Mouse (Mus musculus): ENCODE data around the gene Plxnd1. TPM values are rescaled to one million over a fixed set of nuclear protein-coding genes. Genes with fewer than 3 reads are reported as not detected.
A peak's percentile ranks its signal among the peaks of the same experiment; 100 is the strongest.

The Plxnd1 gene
- polyA plus RNA-seq, 2 experiments = 50.4 to 61.9 TPM

- no peaks in the 10 kb centered on the region for H3K36me3 ChIP-seq (ENCODE audit: control insufficient read depth, insufficient read depth, low read length)
- H3K4me2 ChIP-seq (replicated peaks; ENCODE audit: low read depth, low read length, severe bottlenecking) = no peak overlapping the region
- ATAC-seq (ENCODE audit: low FRiP score, low read depth) = no peak
- WGBS = 27% methylated on average over 5 of the region's 6 CpGs
- no peak overlapping the region for H3K4me3 ChIP-seq (replicated peaks; ENCODE audit: low read length)
- no peak for DNase-seq (ENCODE audit: low spot score)
- no peak overlapping the region for H3K27ac ChIP-seq (replicated peaks; ENCODE audit: low read depth, low read length)
- H3K4me1 ChIP-seq (ENCODE audit: control insufficient read depth, insufficient read depth, low read length) = peaks cover 23% of the 10 kb centered on the region
- H3K9ac ChIP-seq (ENCODE audit: low read depth, low read length, severe bottlenecking) = peak overlapping the region; percentile 40
- no peaks in the 10 kb centered on the region for H3K27me3 ChIP-seq (ENCODE audit: control insufficient read depth, insufficient read depth, low read length)
- H3K9me3 ChIP-seq (ENCODE audit: control insufficient read depth, low read length) = no peaks in the 10 kb centered on the region
- TF ChIP-seq POLR2A (IDR thresholded peaks at IDR 0.05; ENCODE audit: borderline replicate concordance, extremely low read depth, insufficient read depth, insufficient read length) = no peak
Observed at GRCm38 (mm10) chr6:115957681-115958080, 37.1 kb downstream of the Plxnd1 start.

- no peaks in the 10 kb centered on the region for H3K27me3 ChIP-seq (ENCODE audit: control insufficient read depth, insufficient read depth, low read length)
- no peaks in the 10 kb centered on the region for H3K36me3 ChIP-seq (ENCODE audit: control insufficient read depth, insufficient read depth, low read length)
- H3K9ac ChIP-seq (ENCODE audit: low read depth, low read length, severe bottlenecking) = peak overlapping the region; percentile 40; the same call in 1 of the 2 replicates
- 33% methylated on average over 16 of the region's 16 CpGs for WGBS
- H3K27ac ChIP-seq (replicated peaks; ENCODE audit: low read depth, low read length) = no peak overlapping the region
- no peak for TF ChIP-seq POLR2A (IDR thresholded peaks at IDR 0.05; ENCODE audit: borderline replicate concordance, extremely low read depth, insufficient read depth, insufficient read length)
- no peak overlapping the region for H3K4me3 ChIP-seq (replicated peaks; ENCODE audit: low read length)
- no peak overlapping the region for H3K4me2 ChIP-seq (replicated peaks; ENCODE audit: low read depth, low read length, severe bottlenecking)
- no peak for ATAC-seq (ENCODE audit: low FRiP score, low read depth)
- peak; percentile 26 for DNase-seq (ENCODE audit: low spot score)
- no peaks in the 10 kb centered on the region for H3K9me3 ChIP-seq (ENCODE audit: control insufficient read depth, low read length)
- peaks cover 23% of the 10 kb centered on the region for H3K4me1 ChIP-seq (ENCODE audit: control insufficient read depth, insufficient read depth, low read length)
Observed at GRCm38 (mm10) chr6:115956922-115957601, 37.7 kb downstream of the Plxnd1 start.

GRCm38 (mm10) chr6:115956418-115956921, 38.3 kb downstream of the Plxnd1 start:
- DNase-seq (ENCODE audit: low spot score) (no peak), ATAC-seq (ENCODE audit: low FRiP score, low read depth) (no peak)
- H3K36me3 ChIP-seq (ENCODE audit: control insufficient read depth, insufficient read depth, low read length) = no peaks in the 10 kb centered on the region
- TF ChIP-seq POLR2A (IDR thresholded peaks at IDR 0.05; ENCODE audit: borderline replicate concordance, extremely low read depth, insufficient read depth, insufficient read length) = no peak
- H3K9ac ChIP-seq (ENCODE audit: low read depth, low read length, severe bottlenecking) = no peak overlapping the region
- no peak overlapping the region for H3K4me2 ChIP-seq (replicated peaks; ENCODE audit: low read depth, low read length, severe bottlenecking)
- no peak overlapping the region for H3K27ac ChIP-seq (replicated peaks; ENCODE audit: low read depth, low read length)
- peaks cover 23% of the 10 kb centered on the region for H3K4me1 ChIP-seq (ENCODE audit: control insufficient read depth, insufficient read depth, low read length)
- no peaks in the 10 kb centered on the region for H3K27me3 ChIP-seq (ENCODE audit: control insufficient read depth, insufficient read depth, low read length)
- WGBS = 76% methylated on average over 13 of the region's 13 CpGs
- no peak overlapping the region for H3K4me3 ChIP-seq (replicated peaks; ENCODE audit: low read length)
- no peaks in the 10 kb centered on the region for H3K9me3 ChIP-seq (ENCODE audit: control insufficient read depth, low read length)

GRCm38 (mm10) chr6:115955664-115956063, 39.1 kb downstream of the Plxnd1 start:
- H3K36me3 ChIP-seq (ENCODE audit: control insufficient read depth, insufficient read depth, low read length) = no peaks in the 10 kb centered on the region
- H3K4me2 ChIP-seq (replicated peaks; ENCODE audit: low read depth, low read length, severe bottlenecking) = no peak overlapping the region
- ATAC-seq (ENCODE audit: low FRiP score, low read depth) = no peak
- H3K27me3 ChIP-seq (ENCODE audit: control insufficient read depth, insufficient read depth, low read length) = no peaks in the 10 kb centered on the region
- peaks cover 23% of the 10 kb centered on the region for H3K4me1 ChIP-seq (ENCODE audit: control insufficient read depth, insufficient read depth, low read length)
- no peak overlapping the region for H3K9ac ChIP-seq (ENCODE audit: low read depth, low read length, severe bottlenecking)
- TF ChIP-seq POLR2A (IDR thresholded peaks at IDR 0.05; ENCODE audit: borderline replicate concordance, extremely low read depth, insufficient read depth, insufficient read length) = no peak
- H3K9me3 ChIP-seq (ENCODE audit: control insufficient read depth, low read length) = no peaks in the 10 kb centered on the region
- H3K4me3 ChIP-seq (replicated peaks; ENCODE audit: low read length) = no peak overlapping the region
- H3K27ac ChIP-seq (replicated peaks; ENCODE audit: low read depth, low read length) = no peak overlapping the region
- WGBS = 73% methylated on average over 11 of the region's 11 CpGs
- no peak for DNase-seq (ENCODE audit: low spot score)

DNA sequence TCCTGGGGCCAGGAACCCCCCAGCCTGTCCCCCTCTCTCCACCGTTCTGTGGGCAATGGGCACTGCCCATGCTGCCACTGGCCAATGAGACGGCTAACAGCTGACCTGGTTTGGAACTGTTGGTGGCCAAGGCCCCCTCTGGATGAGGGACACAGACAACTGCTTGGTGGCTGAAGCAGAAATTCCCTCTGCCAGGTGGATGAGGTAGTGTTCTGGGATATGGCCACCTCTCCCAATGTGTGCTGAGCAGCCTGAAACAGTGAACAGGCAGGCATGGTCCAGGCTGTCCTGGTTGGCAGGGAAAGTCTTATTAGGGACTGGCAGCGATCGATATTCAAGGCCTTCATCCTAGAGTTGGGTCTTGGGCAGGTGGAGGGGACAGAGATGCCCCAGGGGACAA, 39.6 kb downstream of the Plxnd1 start:
- DNase-seq (ENCODE audit: low spot score) (no peak), ATAC-seq (ENCODE audit: low FRiP score, low read depth) (no peak)
- no peak overlapping the region for H3K27ac ChIP-seq (replicated peaks; ENCODE audit: low read depth, low read length)
- H3K4me1 ChIP-seq (ENCODE audit: control insufficient read depth, insufficient read depth, low read length) = peaks cover 23% of the 10 kb centered on the region
- H3K9ac ChIP-seq (ENCODE audit: low read depth, low read length, severe bottlenecking) = no peak overlapping the region
- no peaks in the 10 kb centered on the region for H3K27me3 ChIP-seq (ENCODE audit: control insufficient read depth, insufficient read depth, low read length)
- no peak overlapping the region for H3K4me3 ChIP-seq (replicated peaks; ENCODE audit: low read length)
- H3K36me3 ChIP-seq (ENCODE audit: control insufficient read depth, insufficient read depth, low read length) = no peaks in the 10 kb centered on the region
- TF ChIP-seq POLR2A (IDR thresholded peaks at IDR 0.05; ENCODE audit: borderline replicate concordance, extremely low read depth, insufficient read depth, insufficient read length) = no peak
- no peaks in the 10 kb centered on the region for H3K9me3 ChIP-seq (ENCODE audit: control insufficient read depth, low read length)
- 94% methylated on average over 4 of the region's 4 CpGs for WGBS
- H3K4me2 ChIP-seq (replicated peaks; ENCODE audit: low read depth, low read length, severe bottlenecking) = no peak overlapping the region
